Mouse (Mus musculus): ENCODE measurements around the gene Mttp.

Mttp gene

DNA sequence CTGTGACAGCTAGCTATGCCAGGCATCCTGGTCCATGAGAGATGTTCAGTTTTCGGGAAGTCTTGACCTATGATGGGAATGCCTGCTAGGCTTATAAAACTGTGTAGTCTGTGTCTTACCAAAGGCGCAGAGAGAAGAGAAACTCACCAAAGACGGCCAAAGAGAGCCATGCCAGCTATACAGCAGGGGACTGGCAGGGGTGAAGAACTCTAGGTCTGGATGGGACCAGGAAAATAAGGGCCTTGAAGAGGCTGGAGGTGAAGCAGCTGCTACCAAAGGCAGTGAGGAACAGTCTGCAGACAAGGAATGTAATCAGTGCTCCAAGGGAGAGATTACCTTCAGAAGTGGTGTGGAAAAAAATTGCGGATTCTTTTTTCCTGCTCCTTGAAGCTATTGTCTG is 60.9 kb downstream of the Mttp start:
- DNase-seq (ENCODE audit: low read depth in 1 of 2, low spot score in 2 of 2) = no peak

GRCm38 (mm10) chr3:138083073-138083637 is 61.6 kb downstream of the Mttp start:
- no peak for DNase-seq (ENCODE audit: low read depth in 1 of 2, low spot score in 2 of 2)

GRCm38 (mm10) chr3:138078701-138079100 is 66.1 kb downstream of the Mttp start:
- DNase-seq (ENCODE audit: low read depth in 1 of 2, low spot score in 2 of 2) = no peak

- no peak for DNase-seq (ENCODE audit: low read depth in 1 of 2, low spot score in 2 of 2)
These were observed 67.1 kb downstream of the Mttp start for GRCm38 (mm10) chr3:138077476-138078340.

DNA sequence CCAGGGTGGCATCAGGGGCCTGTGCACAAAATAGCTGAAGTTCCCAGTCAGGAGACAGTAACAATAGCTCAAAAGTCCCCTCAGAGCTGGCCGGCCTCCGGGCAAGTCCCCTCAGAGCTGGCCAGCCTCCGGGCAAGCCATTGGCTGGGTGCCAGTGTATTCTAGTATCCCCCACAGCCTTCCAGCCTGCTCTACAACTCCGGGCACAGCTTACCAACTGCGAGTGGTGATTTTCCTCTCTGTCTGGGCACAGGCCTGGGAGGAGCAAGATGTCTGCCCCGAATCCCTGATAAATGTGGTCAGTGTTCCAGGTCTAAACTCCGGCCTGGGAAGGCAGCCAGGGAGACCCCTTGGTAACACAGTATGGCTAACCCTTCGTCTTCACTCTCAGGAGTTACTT is 69.6 kb downstream of the Mttp start:
- DNase-seq (ENCODE audit: low read depth in 1 of 2, low spot score in 2 of 2) = no peak

DNA sequence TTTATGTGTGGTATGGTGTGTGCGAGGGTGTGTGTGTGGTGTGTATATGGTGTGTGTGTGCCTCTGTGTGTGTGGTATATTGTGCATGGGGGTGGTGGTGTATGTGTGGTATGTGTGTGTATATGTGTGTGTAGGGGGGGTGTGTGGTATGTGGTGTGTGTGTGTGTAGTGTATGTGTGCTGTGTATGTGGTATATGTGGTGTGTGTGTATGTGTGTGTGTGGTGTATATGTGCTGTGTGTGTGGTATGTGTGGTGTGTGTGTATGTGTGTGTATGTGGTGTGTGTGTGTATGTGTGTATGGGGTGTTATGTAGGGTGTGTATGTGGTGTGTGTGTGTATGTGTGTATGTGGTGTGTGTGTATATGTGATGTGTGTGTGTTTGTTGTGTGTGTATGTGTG is 70.6 kb downstream of the Mttp start:
- no peak for DNase-seq (ENCODE audit: low read depth in 1 of 2, low spot score in 2 of 2)

GRCm38 (mm10) chr3:138071476-138072073 is 73.2 kb downstream of the Mttp start:
- DNase-seq (ENCODE audit: low read depth in 1 of 2, low spot score in 2 of 2) = no peak

DNA sequence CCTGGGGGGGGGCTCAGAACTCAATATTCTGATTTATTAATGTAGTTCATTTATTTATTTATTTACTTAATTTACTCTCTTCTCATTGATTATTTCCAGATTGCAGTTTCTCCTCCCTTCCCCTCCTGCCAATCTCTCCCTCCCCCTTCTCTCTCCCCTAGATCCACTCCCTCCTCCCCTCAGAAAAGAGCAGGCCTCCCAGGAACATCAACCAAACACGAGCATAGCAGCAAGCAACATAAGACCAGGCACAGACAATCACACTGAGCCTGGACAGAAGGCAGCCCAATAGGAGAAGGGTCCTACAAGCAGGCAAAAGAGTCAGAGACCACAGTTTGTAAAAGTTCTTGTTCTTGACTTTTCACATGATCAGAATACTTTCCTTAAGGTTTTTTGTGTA is 73.8 kb downstream of the Mttp start:
- no peak for DNase-seq (ENCODE audit: low read depth in 1 of 2, low spot score in 2 of 2)

DNA sequence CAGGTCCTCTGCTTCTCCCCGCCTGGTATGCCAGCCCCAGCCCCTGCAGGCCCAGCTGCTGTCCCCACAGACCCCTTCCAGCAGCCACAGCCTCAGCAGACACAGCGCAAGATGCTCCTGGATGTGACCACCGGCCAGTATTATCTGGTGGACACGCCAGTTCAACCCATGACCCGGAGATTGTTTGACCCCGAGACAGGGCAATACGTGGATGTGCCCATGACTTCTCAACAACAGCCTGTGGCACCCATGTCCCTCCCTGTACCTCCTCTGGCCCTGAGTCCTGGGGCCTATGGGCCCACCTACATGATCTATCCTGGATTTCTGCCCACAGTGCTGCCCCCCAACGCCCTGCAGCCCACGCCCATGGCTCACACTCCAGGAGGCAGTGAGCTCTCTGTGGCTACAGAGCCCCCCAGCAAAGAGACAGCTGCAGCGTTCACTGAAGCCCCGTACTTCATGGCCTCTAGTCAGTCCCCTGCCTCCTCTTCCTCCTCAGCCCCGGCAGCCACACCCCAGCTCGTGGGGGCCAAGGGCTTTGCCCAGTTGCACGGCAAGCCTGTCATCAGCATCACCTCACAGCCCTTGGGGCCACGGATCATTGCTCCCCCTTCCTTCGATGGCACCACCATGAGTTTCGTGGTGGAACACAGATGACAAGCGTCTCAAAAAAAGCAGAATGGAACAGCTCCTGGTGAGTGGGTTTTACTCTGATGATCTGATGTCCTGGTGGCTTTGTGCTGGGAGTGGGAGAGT is 74.8 kb downstream of the Mttp start:
- DNase-seq (ENCODE audit: low read depth in 1 of 2, low spot score in 2 of 2) = no peak

DNA sequence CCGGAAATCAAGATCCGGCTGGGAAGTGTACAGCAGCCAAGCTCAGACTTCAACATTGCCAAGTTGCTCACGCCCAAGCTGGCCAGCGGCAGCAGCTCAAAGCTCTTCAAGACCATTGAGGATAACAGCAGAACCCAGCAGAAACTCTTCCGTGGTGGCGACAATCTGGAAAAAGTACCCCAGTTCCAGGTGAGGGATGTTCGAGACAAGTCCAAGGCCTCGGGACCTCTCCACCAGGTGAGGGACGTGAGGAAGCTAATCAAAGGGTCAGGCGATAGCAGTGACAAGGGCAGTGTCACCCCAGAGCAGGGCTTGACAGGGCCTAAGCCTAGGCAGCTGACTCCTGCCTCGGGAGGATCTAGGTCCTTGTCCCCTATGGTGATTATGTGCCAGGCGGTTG is 76.7 kb downstream of the Mttp start:
- no peak for DNase-seq (ENCODE audit: low read depth in 1 of 2, low spot score in 2 of 2)

- no peak for DNase-seq (ENCODE audit: low read depth in 1 of 2, low spot score in 2 of 2)
These were observed 77.5 kb downstream of the Mttp start, which contains the start of gene Gm5105 for GRCm38 (mm10) chr3:138067288-138067687. Gm5105 (minus strand) TSS chr3:138067388.

DNA sequence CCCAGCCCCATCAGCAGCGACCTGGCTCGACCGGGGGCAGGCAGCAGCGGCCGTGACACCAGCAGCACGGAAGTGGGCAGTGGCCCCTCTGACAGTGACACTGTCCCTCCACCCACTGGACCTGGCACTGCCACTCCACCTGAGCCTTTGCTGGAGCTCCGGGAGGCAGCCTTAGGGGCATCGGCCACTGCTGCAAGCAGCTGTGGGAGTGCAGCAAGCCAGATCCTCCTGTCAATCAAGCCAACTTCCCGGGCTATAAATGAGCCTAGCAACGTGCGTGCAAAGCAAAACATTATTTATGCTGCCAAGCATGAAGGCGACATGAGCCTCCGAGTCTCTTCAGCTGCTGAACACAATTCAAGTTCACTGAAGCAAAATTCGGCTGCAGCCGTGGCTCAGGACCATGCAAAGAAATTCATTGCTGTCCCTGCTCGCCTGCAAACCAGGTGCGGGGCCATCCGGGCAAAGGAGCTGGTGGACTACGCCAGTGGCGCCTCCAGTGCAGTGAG is 78.4 kb downstream of the Mttp start:
- DNase-seq (ENCODE audit: low read depth in 1 of 2, low spot score in 2 of 2) = no peak

DNA sequence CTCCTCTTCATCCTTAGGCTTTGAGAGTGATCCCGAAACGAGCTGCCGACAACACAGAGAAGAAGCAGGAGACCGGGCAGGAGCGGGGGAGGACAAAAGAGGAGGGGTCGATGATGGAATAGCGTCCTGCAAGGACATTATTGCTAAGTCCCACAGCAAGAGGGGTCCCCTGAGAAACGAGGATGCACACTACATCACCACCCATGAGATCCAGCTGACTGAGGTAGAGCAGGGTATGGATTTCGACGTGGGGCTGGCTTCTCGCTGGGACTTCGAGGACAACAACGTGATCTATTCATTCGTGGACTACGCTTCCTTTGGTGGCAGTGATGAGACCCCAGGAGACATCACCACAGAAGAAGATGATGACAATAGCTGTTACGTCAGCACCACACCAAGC is 78.8 kb downstream of the Mttp start:
- DNase-seq (ENCODE audit: low read depth in 1 of 2, low spot score in 2 of 2) = no peak

GRCm38 (mm10) chr3:138064732-138065645 is 79.8 kb downstream of the Mttp start, which contains the start of gene 1110002E22Rik:
1110002E22Rik (plus strand) TSS chr3:138065052.
- DNase-seq (ENCODE audit: low read depth in 1 of 2, low spot score in 2 of 2) = no peak

DNA sequence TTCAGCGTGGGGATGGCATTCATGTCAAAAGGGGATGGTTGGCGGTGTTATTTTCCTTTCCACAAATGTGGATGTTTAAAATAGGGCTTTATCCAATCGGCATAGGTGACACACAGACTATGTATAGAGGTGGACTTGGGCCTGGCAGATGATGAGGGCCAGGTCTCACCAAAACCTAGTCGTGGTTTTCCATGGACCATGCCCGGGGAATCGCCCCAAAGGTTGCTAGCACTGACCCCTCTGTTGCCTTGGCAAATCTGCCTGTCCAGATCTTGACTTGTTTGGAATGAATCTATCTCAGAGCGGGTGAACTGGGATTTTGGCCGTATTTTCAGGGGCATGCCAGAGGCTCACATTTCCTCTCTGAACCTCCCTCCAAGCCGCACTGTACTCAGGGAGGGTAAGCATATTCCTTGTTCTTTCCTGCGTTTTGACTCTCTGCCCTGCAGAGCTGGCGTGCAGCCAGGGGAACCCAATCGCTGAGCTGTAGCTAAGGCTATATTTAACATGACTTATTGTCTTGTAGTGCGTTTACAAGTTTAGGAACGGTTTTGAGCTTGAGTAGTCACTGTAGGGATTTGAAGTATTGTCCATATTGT is 80.9 kb downstream of the Mttp start:
- DNase-seq (ENCODE audit: low read depth in 1 of 2, low spot score in 2 of 2) = no peak

DNA sequence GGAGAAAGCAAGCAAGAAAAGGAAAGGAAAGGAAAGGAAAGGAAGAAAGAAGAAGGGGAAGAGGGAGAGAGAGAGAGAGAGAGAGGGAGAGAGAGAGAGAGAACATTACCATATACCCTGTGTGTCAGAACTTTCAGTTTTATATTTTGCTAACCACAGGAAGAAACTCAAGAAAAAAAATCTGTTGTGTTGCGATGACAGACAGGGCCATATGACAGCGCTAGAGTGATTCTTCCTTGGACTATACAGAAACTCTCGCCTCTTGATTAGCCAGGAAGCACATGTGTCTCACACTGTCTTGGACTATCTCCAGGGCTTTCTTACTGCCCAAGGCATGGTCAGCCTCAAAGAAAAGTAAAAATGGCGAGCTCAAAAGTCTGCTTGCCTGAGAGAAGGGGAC is 82.1 kb downstream of the Mttp start:
- no peak for DNase-seq (ENCODE audit: low read depth in 1 of 2, low spot score in 2 of 2)

GRCm38 (mm10) chr3:138061205-138061911 is 83.4 kb downstream of the Mttp start:
- DNase-seq (ENCODE audit: low read depth in 1 of 2, low spot score in 2 of 2) = no peak

GRCm38 (mm10) chr3:138060429-138060828 is 84.3 kb downstream of the Mttp start:
- DNase-seq (ENCODE audit: low read depth in 1 of 2, low spot score in 2 of 2) = no peak

- no peak for DNase-seq (ENCODE audit: low read depth in 1 of 2, low spot score in 2 of 2)
These were observed 86.5 kb downstream of the Mttp start for GRCm38 (mm10) chr3:138058226-138058625.

Data from monocyte, adult 2 months (primary cell).